Mouse (Mus musculus) frontal cortex, postnatal 14 days (tissue): Measurements from ENCODE around the gene Tmem236.
"Not testable (repeated sequence)": the region's sequence is repeated elsewhere in the genome, so short reads cannot be mapped to it uniquely, and the experiment has no call there.

ENCODE experiments used
- DNase-seq, 2 experiments: peaks; one replicate each; pipeline ENCODE4 v3.0.0; 2022; ENCODE audit warnings: low spot score in 2 of 2

The Tmem236 gene

GRCm38 (mm10) chr2:14191601-14192000 lies 17.3 kb downstream of the Tmem236 start:
- DNase-seq: no peak

GRCm38 (mm10) chr2:14192046-14192445 lies 17.7 kb downstream of the Tmem236 start:
- DNase-seq: no peak

- DNase-seq: not testable (repeated sequence)
Observed at GRCm38 (mm10) chr2:14198325-14198903, 24.1 kb downstream of the Tmem236 start.

GRCm38 (mm10) chr2:14199621-14200020 lies 25.3 kb downstream of the Tmem236 start:
- DNase-seq: peak in 1 of 2 experiments; percentile 7

- DNase-seq: not testable (repeated sequence)
Observed at GRCm38 (mm10) chr2:14200879-14201445, 26.6 kb downstream of the Tmem236 start.

- DNase-seq: no peak
Observed at GRCm38 (mm10) chr2:14204308-14204707, 30.0 kb downstream of the Tmem236 start.

GRCm38 (mm10) chr2:14206798-14207197 lies 32.5 kb downstream of the Tmem236 start:
- no peak for DNase-seq

- DNase-seq: no peak
Observed at GRCm38 (mm10) chr2:14210731-14211130, 36.4 kb downstream of the Tmem236 start.

GRCm38 (mm10) chr2:14211606-14212005 lies 37.3 kb downstream of the Tmem236 start:
- no peak for DNase-seq

- no peak for DNase-seq
Observed at GRCm38 (mm10) chr2:14214764-14215163, 40.4 kb downstream of the Tmem236 start.

GRCm38 (mm10) chr2:14216653-14217052 lies 42.3 kb downstream of the Tmem236 start:
- no peak for DNase-seq

- no peak for DNase-seq
Observed at GRCm38 (mm10) chr2:14218126-14218525, 43.8 kb downstream of the Tmem236 start.

GRCm38 (mm10) chr2:14224387-14224786 lies 50.1 kb downstream of the Tmem236 start:
- DNase-seq: no peak

GRCm38 (mm10) chr2:14228495-14228894 lies 54.2 kb downstream of the Tmem236 start:
- DNase-seq: no peak

GRCm38 (mm10) chr2:14229149-14229548 lies 54.8 kb downstream of the Tmem236 start, which contains the start of gene Mrc1:
Mrc1 (plus strand) TSS chr2:14229392.
- DNase-seq: no peak

GRCm38 (mm10) chr2:14229979-14230378 lies 55.7 kb downstream of the Tmem236 start:
- DNase-seq: no peak

- no peak for DNase-seq
Observed at GRCm38 (mm10) chr2:14232897-14233296, 58.6 kb downstream of the Tmem236 start.

- DNase-seq: no peak
Observed at GRCm38 (mm10) chr2:14233983-14234382, 59.7 kb downstream of the Tmem236 start.

GRCm38 (mm10) chr2:14235319-14235718 lies 61.0 kb downstream of the Tmem236 start:
- DNase-seq: no peak

GRCm38 (mm10) chr2:14236920-14237319 lies 62.6 kb downstream of the Tmem236 start:
- DNase-seq: no peak

GRCm38 (mm10) chr2:14237723-14238122 lies 63.4 kb downstream of the Tmem236 start:
- DNase-seq: no peak

GRCm38 (mm10) chr2:14239151-14239550 lies 64.8 kb downstream of the Tmem236 start:
- no peak for DNase-seq

GRCm38 (mm10) chr2:14244157-14244556 lies 69.8 kb downstream of the Tmem236 start:
- no peak for DNase-seq

- no peak for DNase-seq
Observed at GRCm38 (mm10) chr2:14244668-14245067, 70.3 kb downstream of the Tmem236 start.
